Mouse (Mus musculus) neural tube, embryonic 11.5 days (tissue): ENCODE data around the gene BC017158. TPM values are rescaled to one million over a fixed set of nuclear protein-coding genes. Genes with fewer than 3 reads are reported as not detected.

ENCODE experiments used
- ATAC-seq: fragments of 200-750 bp; cut with Nextera tagmentation; 2 replicates; pipeline ENCODE4 v1.8.0; 2017; ENCODE audit warnings: moderate number of reproducible peaks, mild to moderate bottlenecking, moderate TSS enrichment, moderate library complexity; ENCODE audit not compliant: insufficient read depth, low FRiP score, low TSS enrichment
- DNase-seq: peaks from one replicate; pipeline ENCODE4 v3.0.0-alpha.2; 2015; ENCODE audit warnings: low spot score
- H3K27ac ChIP-seq: fragments of 300-500 bp; sonication (generic); 2 replicates; pipeline ENCODE4 v1.5.1; 2014; ENCODE audit warnings: low read depth, mild to moderate bottlenecking, low read length
- H3K27me3 ChIP-seq: fragments of 300-500 bp; sonication (generic); 2 replicates; pipeline ENCODE4 v1.6.1; 2014; ENCODE audit warnings: mild to moderate bottlenecking, low read length, mixed read lengths; ENCODE audit not compliant: control insufficient read depth, insufficient read depth
- H3K36me3 ChIP-seq: fragments of 300-500 bp; sonication (generic); 2 replicates; pipeline ENCODE4 v1.6.1; 2014; ENCODE audit warnings: mild to moderate bottlenecking, low read length, moderate library complexity, mixed read lengths; ENCODE audit not compliant: control insufficient read depth, insufficient read depth
- H3K4me1 ChIP-seq: fragments of 300-500 bp; sonication (generic); 2 replicates; pipeline ENCODE4 v1.6.1; 2014; ENCODE audit warnings: low read length, mixed read lengths; ENCODE audit not compliant: control insufficient read depth, insufficient read depth
- H3K4me2 ChIP-seq: fragments of 300-500 bp; sonication (generic); 2 replicates; pipeline ENCODE4 v1.6.1; 2014; ENCODE audit warnings: low read depth, mild to moderate bottlenecking, moderate library complexity
- H3K4me3 ChIP-seq: fragments of 300-500 bp; sonication (generic); 2 replicates; pipeline ENCODE4 v1.5.1; 2014; ENCODE audit warnings: low read depth, low read length
- H3K9ac ChIP-seq: fragments of 300-500 bp; sonication (generic); 2 replicates; pipeline ENCODE4 v1.6.1; 2014; ENCODE audit warnings: mild to moderate bottlenecking, low read length
- H3K9me3 ChIP-seq: fragments of 300-500 bp; sonication (generic); 2 replicates; pipeline ENCODE4 v1.6.1; 2016; ENCODE audit warnings: low read length; ENCODE audit not compliant: control insufficient read depth
- WGBS: fragments of 180-500 bp; shearing (Covaris S2); extraction: QIAGEN DNeasy Blood & Tissue Kit; methylation state at CpG from one replicate; pipeline ENCODE4 v1.1.7; 2014; 5-methylcytosine and 5-hydroxymethylcytosine counted together
- microRNA-seq: library from miRNA; unstranded; fragments of <30 nt; microRNA quantifications from one replicate; pipeline ENCODE4, GENCODE M21; 2016
- polyA plus RNA-seq: library from polyadenylated mRNA; unstranded; fragments of >200 nt; fragmentation: Nextera tagmentation; extraction: Ambion mirVana; gene quantifications from 2 replicates; pipeline ENCODE4 v1.2.1, GENCODE M21; 2014

BC017158 gene
- polyA plus RNA-seq, 1 experiment from 2014 or later, result 24.2 TPM

- Histone ChIP-seq H3K9ac (no peak overlapping the region), H3K9me3 (no peaks in the 10 kb centered on the region), H3K27me3 (no peaks in the 10 kb centered on the region), H3K36me3 (no peaks in the 10 kb centered on the region), H3K4me1 (peaks cover 2% of the 10 kb centered on the region; the same call in 1 of the 2 replicates), H3K4me2 (no peak overlapping the region), H3K4me3 (no peak overlapping the region), H3K27ac (no peak overlapping the region)
- no peak for ATAC-seq
- no peak for DNase-seq
- 39% methylated on average over 8 of the region's 8 CpGs for WGBS
Measured at GRCm38 (mm10) chr7:128231741-128232140, 66.2 kb downstream of the BC017158 start.

Small RNAs within 50 kb of the gene (microRNA-seq; reads per million reads assigned to microRNA genes)
- 1.0 reads per million for gene Mir3103

Other genes starting within 250 kb of the BC017158 start
- 0.37 and 0.64 TPM in 2 replicates for gene Itgam, start 235.5 kb downstream of the BC017158 start, polyA plus RNA-seq
- gene Gm49368, start 235.5 kb downstream of the BC017158 start, polyA plus RNA-seq, result not detected in 2 replicates
- gene Itgax, start 168.6 kb downstream of the BC017158 start, polyA plus RNA-seq, result not detected in 2 replicates
- not detected in 2 replicates for gene Itgad, start 143.8 kb downstream of the BC017158 start, polyA plus RNA-seq
- gene Cox6a2, start 91.8 kb downstream of the BC017158 start, polyA plus RNA-seq, result 2.3 and 3.4 TPM in 2 replicates
- 10.5 and 11.6 TPM in 2 replicates for gene Armc5, start 60.8 kb downstream of the BC017158 start, polyA plus RNA-seq
- 12.9 and 14.2 TPM in 2 replicates for gene 9130023H24Rik, start 60.1 kb downstream of the BC017158 start, polyA plus RNA-seq
- gene Tgfb1i1, start 51.4 kb downstream of the BC017158 start, polyA plus RNA-seq, result 31.3 and 32.3 TPM in 2 replicates
- gene Slc5a2, start 32.5 kb downstream of the BC017158 start, polyA plus RNA-seq, result 0.13 and 0.55 TPM in 2 replicates
- gene Rgs10, start 120.6 kb upstream of the BC017158 start, polyA plus RNA-seq, result 12.4 and 12.7 TPM in 2 replicates
- 32.2 and 39.8 TPM in 2 replicates for gene Tial1, start 163.5 kb upstream of the BC017158 start, polyA plus RNA-seq
- gene Bag3, start 225.4 kb upstream of the BC017158 start, polyA plus RNA-seq, result 6.0 and 7.2 TPM in 2 replicates